Mouse (Mus musculus): Measurements from ENCODE around the gene Zfp94. TPM values are rescaled to one million over a fixed set of nuclear protein-coding genes. Genes with fewer than 3 reads are reported as not detected.
A peak's percentile ranks its signal among the peaks of the same experiment; 100 is the strongest.
"Not testable (repeated sequence)": the region's sequence is repeated elsewhere in the genome, so short reads cannot be mapped to it uniquely, and the experiment has no call there.

The Zfp94 gene
- polyA plus RNA-seq, 1 experiment from 2014 or later, result 13.2 TPM

DNA sequence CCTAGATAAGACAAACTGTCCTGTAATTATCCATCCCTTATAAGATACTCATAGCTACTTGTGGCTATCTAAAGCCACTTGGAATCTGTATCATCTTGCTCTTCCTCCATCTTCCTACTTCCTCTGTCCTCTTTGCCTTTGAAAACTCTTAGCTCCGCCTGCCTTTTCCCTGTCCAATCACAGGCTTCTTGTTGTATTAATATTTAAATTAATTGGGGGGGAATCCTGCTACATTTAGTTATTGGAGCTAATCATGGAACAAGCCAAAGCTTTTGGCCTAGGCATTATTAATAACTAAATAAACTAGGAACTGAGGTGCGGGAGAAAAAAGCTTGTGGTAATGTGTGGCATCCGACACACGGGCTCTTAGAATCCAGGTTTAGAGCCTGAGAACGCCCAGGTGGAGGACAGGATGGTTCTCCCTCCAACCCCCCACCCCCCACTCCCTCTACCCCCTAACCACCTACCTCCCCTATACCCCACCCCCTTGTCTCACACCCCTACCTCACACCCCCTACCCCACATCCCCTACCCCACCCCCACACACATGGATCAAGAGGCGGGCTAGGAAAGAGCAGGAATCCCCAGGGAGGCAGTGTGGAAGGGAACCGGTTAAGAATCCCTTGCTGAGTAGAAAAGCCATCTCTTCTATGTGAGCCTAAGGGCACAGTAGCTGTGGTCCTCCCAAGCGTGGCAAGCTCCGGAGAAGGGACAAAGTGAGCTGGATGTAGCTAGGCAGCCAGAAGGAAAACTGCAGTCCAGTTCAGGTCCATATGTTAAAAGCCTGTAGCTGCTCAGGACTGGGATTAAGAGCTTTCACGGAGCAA lies 36.2 kb downstream of the Zfp94 start:
- Histone ChIP-seq H3K9ac (ENCODE audit: low read length) (no peak overlapping the region), H3K4me1 (ENCODE audit: control insufficient read depth, insufficient read depth, low read length) (no peaks in the 10 kb centered on the region), H3K27me3 (ENCODE audit: control insufficient read depth, insufficient read depth, low read length) (no peaks in the 10 kb centered on the region), H3K27ac (replicated peaks; ENCODE audit: low read depth, low read length) (no peak overlapping the region), H3K36me3 (ENCODE audit: control insufficient read depth, insufficient read depth, low read length) (no peaks in the 10 kb centered on the region), H3K9me3 (ENCODE audit: control insufficient read depth, low read length) (no peaks in the 10 kb centered on the region; the same call in none of the 2 replicates), H3K4me2 (ENCODE audit: low read depth, severe bottlenecking) (no peak overlapping the region), H3K4me3 (ENCODE audit: low read depth, low read length) (no peak overlapping the region)
- DNase-seq (ENCODE audit: low spot score) (no peak), ATAC-seq (ENCODE audit: insufficient number of reproducible peaks, low FRiP score, low TSS enrichment, low read depth) (peak; percentile 51; the same call in 1 of the 2 replicates)
- 54% methylated on average over 10 of the region's 10 CpGs for WGBS

DNA sequence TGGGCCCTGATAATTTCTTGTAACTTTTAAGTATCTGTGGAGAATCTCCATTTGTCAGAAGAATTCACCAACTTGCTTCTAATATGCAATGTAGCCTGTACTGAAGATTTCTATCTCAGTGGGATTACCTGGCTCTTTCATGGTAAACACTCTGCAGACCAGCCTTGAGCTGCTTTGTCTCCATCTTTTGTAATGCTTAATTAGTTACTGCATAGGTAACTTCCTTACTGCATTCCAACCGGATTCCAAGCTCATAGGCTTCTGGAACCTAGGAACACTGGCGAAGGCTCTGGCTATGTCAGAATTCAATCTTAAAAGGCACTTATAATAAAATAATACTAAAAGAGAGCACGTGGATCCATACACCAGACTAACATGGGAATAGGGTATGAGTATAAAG lies 37.7 kb downstream of the Zfp94 start:
- H3K4me3 ChIP-seq (ENCODE audit: low read depth, low read length); DNase-seq (ENCODE audit: low spot score); H3K27me3 ChIP-seq (ENCODE audit: control insufficient read depth, insufficient read depth, low read length); H3K36me3 ChIP-seq (ENCODE audit: control insufficient read depth, insufficient read depth, low read length); H3K4me1 ChIP-seq (ENCODE audit: control insufficient read depth, insufficient read depth, low read length); H3K9me3 ChIP-seq (ENCODE audit: control insufficient read depth, low read length); H3K4me2 ChIP-seq (ENCODE audit: low read depth, severe bottlenecking); H3K27ac ChIP-seq (replicated peaks; ENCODE audit: low read depth, low read length); ATAC-seq (ENCODE audit: insufficient number of reproducible peaks, low FRiP score, low TSS enrichment, low read depth); H3K9ac ChIP-seq (ENCODE audit: low read length): not testable (repeated sequence)
- WGBS, result 88% methylated on average over 3 of the region's 3 CpGs

DNA sequence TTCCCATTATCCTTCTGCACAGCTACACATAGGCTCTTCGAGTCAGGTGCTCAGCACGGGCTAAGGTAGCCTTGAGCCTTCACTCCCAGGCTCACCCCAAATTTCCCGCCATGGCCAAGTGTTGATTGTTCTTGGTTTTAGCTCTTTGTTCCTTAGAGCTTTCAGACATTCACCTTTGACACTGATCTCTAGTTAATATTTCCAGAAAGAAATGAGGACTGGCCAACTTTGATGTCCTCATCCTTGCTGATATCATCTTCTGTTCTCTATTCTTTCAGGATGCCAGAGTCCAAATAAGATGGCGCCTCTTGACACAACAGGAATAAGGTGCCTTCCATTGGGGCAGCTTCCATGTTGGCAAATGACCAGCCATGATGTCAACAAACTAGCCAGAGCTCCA lies 42.0 kb downstream of the Zfp94 start:
- 93% methylated on average over 4 of the region's 4 CpGs for WGBS
- Histone ChIP-seq H3K4me3 (ENCODE audit: low read depth, low read length) (no peak overlapping the region), H3K9me3 (ENCODE audit: control insufficient read depth, low read length) (no peaks in the 10 kb centered on the region; the same call in none of the 2 replicates), H3K27ac (replicated peaks; ENCODE audit: low read depth, low read length) (no peak overlapping the region), H3K9ac (ENCODE audit: low read length) (no peak overlapping the region), H3K4me1 (ENCODE audit: control insufficient read depth, insufficient read depth, low read length) (no peaks in the 10 kb centered on the region), H3K4me2 (ENCODE audit: low read depth, severe bottlenecking) (no peak overlapping the region), H3K27me3 (ENCODE audit: control insufficient read depth, insufficient read depth, low read length) (no peaks in the 10 kb centered on the region), H3K36me3 (ENCODE audit: control insufficient read depth, insufficient read depth, low read length) (peaks cover 8% of the 10 kb centered on the region)
- DNase-seq (ENCODE audit: low spot score) (no peak), ATAC-seq (ENCODE audit: insufficient number of reproducible peaks, low FRiP score, low TSS enrichment, low read depth) (no peak)

DNA sequence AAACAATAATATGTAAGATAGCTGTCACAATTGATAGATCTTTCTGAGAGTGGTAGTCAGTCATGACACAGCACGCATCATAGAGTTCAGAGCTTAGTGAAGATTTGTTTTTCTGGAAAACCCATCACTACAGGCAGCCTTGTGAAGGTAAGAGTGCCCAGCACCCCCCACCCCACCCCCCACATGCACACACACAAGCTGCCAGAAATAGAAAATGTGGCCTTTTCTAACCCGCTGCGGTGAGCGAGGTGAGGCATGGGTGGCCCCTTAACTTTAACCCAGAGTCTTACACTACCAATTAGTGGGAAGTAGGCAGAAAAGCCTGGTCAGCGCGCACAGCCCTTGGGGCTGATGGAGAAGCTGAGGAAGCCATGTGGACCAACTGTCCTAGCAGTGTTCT lies 45.3 kb downstream of the Zfp94 start:
- Histone ChIP-seq H3K9me3 (ENCODE audit: control insufficient read depth, low read length) (no peaks in the 10 kb centered on the region; the same call in none of the 2 replicates), H3K36me3 (ENCODE audit: control insufficient read depth, insufficient read depth, low read length) (peaks cover 8% of the 10 kb centered on the region), H3K9ac (ENCODE audit: low read length) (no peak overlapping the region), H3K27ac (replicated peaks; ENCODE audit: low read depth, low read length) (no peak overlapping the region), H3K27me3 (ENCODE audit: control insufficient read depth, insufficient read depth, low read length) (no peaks in the 10 kb centered on the region), H3K4me2 (ENCODE audit: low read depth, severe bottlenecking) (no peak overlapping the region), H3K4me3 (ENCODE audit: low read depth, low read length) (no peak overlapping the region), H3K4me1 (ENCODE audit: control insufficient read depth, insufficient read depth, low read length) (no peaks in the 10 kb centered on the region)
- ATAC-seq (ENCODE audit: insufficient number of reproducible peaks, low FRiP score, low TSS enrichment, low read depth), result no peak
- WGBS, result 97% methylated on average over 6 of the region's 6 CpGs
- no peak for DNase-seq (ENCODE audit: low spot score)

DNA sequence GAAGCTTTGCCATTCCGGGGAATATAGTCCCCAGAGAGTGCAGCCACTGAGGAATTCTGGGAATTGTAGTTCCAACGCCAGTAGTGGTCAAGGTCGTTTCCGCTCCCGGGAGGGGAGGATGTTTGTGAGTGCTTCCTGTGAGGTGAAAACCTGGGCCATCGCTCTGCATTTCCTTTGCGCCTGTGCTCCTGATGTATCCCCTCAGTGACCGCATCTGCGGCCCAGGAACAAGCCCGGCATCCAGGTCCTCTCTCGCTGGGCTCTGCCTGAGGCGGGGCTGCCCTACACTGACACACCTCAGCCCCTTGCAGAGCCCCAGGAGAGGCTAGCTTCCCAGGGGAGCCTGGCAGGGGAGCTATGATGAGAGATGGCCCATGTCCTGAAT lies 46.2 kb downstream of the Zfp94 start, which contains the start of gene Zfp93:
Zfp93 (plus strand) TSS at position 133 of the 385 bp plus-strand sequence.
- ATAC-seq (ENCODE audit: insufficient number of reproducible peaks, low FRiP score, low TSS enrichment, low read depth) (peak; percentile 90), DNase-seq (ENCODE audit: low spot score) (peak; percentile 89)
- Histone ChIP-seq H3K36me3 (ENCODE audit: control insufficient read depth, insufficient read depth, low read length) (peaks cover 8% of the 10 kb centered on the region), H3K9ac (ENCODE audit: low read length) (peak within 1 kb of the TSS; percentile 81), H3K27me3 (ENCODE audit: control insufficient read depth, insufficient read depth, low read length) (no peaks in the 10 kb centered on the region), H3K4me1 (ENCODE audit: control insufficient read depth, insufficient read depth, low read length) (no peaks in the 10 kb centered on the region), H3K4me3 (ENCODE audit: low read depth, low read length) (peak within 1 kb of the TSS; percentile 59), H3K27ac (replicated peaks; ENCODE audit: low read depth, low read length) (peak within 1 kb of the TSS; percentile 59; the same call in 1 of the 2 replicates), H3K4me2 (ENCODE audit: low read depth, severe bottlenecking) (peak within 1 kb of the TSS; percentile 71), H3K9me3 (ENCODE audit: control insufficient read depth, low read length) (no peaks in the 10 kb centered on the region; the same call in 1 of the 2 replicates)
- under 1% methylated on average over 12 of the region's 12 CpGs for WGBS

DNA sequence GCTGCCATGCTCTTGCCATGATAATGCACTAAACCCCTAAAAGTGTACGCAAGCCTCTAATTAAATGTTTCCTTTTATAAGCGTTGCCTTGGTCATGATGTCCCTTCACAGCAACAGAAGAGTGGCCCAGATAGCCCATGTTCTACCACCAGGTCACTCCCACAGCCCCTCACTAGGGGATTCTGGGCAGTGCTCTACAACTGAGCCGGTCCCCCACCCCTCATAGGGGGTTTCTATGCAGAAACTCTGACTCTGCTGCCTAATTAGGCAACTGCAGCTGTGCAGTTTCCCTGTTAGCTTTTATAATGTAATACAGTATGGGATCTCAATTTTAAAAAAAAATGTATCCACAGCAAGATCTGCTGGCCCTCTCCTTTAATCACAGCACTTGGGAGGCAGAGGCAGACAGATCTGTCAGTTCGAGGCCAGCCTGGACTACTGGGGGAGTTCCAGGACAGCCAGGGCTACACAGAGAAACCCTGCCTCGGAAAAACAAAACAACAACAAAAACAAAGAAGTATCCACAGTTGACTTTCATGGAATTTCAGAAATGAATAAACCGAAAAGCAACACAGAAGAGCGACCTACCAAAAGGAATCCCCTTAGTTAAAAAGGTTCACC lies 46.7 kb downstream of the Zfp94 start:
- 39% methylated on average over 7 of the region's 7 CpGs for WGBS
- Histone ChIP-seq H3K9ac (ENCODE audit: low read length) (peak overlapping the region; percentile 81), H3K4me2 (ENCODE audit: low read depth, severe bottlenecking) (peak overlapping the region; percentile 71), H3K4me1 (ENCODE audit: control insufficient read depth, insufficient read depth, low read length) (no peaks in the 10 kb centered on the region), H3K27ac (replicated peaks; ENCODE audit: low read depth, low read length) (no peak overlapping the region), H3K4me3 (ENCODE audit: low read depth, low read length) (peak overlapping the region; percentile 59), H3K9me3 (ENCODE audit: control insufficient read depth, low read length) (no peaks in the 10 kb centered on the region; the same call in 1 of the 2 replicates), H3K36me3 (ENCODE audit: control insufficient read depth, insufficient read depth, low read length) (peaks cover 4% of the 10 kb centered on the region), H3K27me3 (ENCODE audit: control insufficient read depth, insufficient read depth, low read length) (no peaks in the 10 kb centered on the region)
- ATAC-seq (ENCODE audit: insufficient number of reproducible peaks, low FRiP score, low TSS enrichment, low read depth) (peak; percentile 40; the same call in 1 of the 2 replicates), DNase-seq (ENCODE audit: low spot score) (no peak)

DNA sequence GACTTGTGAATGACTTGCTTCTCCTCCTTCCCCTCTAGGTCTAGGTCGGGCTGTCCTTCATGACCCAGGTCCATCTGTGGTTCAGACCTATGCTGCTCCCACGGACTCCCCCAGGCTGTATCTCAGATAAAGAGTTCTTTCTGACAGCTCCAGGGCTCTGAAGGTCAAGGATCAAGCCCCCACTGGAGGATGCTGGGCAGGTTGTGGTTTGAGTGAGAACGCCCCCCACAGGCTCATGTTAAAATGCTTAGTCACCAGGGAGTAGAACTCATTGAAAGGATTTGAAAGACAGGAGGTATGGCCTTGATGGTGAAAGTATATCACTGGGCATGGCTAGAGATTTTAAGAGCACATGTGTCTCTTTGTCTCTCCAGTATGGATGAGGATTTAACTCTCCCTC lies 47.2 kb downstream of the Zfp94 start:
- Histone ChIP-seq H3K4me2 (ENCODE audit: low read depth, severe bottlenecking) (no peak overlapping the region), H3K9me3 (ENCODE audit: control insufficient read depth, low read length) (no peaks in the 10 kb centered on the region; the same call in 1 of the 2 replicates)

DNA sequence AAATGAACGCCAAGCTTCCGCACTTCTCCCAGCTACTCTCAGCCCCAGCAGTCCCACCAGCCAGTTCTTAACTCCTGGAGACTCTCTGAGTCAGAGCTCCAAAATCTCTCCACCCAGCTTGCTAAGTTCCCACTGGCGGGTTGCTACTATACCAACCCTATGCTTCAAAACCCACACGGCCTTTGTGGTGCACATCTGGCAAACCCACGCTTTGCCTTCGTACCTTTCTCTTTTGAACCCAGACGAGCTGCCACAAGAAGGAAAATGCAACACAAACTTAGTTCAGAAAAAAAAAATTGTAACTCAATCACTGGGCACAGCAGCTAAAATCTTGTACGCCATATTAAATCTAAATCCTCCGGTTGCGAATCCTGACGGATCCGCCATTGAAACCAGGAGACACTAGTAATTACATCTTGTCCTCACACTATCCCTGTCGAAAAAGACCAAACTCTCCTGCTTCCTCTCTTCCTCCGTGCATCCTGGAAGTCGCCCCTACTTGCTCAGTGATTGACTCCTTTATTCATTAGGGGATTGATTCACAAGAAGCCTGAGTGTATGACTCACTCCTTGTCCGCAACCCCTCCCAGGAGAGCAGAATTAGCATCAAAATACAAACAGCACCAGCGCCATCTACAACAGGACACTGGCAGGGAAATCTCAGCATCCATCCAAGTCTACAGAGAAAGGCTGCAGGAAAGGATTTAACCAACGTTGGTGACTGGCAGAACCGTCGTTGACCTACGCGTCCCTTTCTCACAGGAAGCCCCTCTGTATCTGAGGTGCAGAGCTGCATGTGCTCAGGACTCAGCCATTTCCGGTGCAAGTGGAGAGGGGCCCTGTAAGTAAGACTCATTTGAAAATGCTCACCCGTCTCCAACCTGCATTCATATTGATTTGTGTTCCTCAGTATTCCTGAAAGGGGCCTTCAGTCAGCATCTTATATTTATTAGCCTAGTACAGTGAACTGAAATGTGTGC lies 48.0 kb downstream of the Zfp94 start:
- Histone ChIP-seq H3K9me3 (ENCODE audit: control insufficient read depth, low read length) (no peaks in the 10 kb centered on the region; the same call in 1 of the 2 replicates), H3K9ac (ENCODE audit: low read length) (no peak overlapping the region), H3K27me3 (ENCODE audit: control insufficient read depth, insufficient read depth, low read length) (no peaks in the 10 kb centered on the region), H3K27ac (replicated peaks; ENCODE audit: low read depth, low read length) (no peak overlapping the region), H3K4me3 (ENCODE audit: low read depth, low read length) (no peak overlapping the region), H3K4me2 (ENCODE audit: low read depth, severe bottlenecking) (no peak overlapping the region), H3K4me1 (ENCODE audit: control insufficient read depth, insufficient read depth, low read length) (no peaks in the 10 kb centered on the region), H3K36me3 (ENCODE audit: control insufficient read depth, insufficient read depth, low read length) (no peaks in the 10 kb centered on the region)
- no peak for ATAC-seq (ENCODE audit: insufficient number of reproducible peaks, low FRiP score, low TSS enrichment, low read depth)
- no peak for DNase-seq (ENCODE audit: low spot score)
- 75% methylated on average over 24 of the region's 24 CpGs for WGBS

More for the DNA sequence above, 47.2 kb downstream of the Zfp94 start:
- no peak for DNase-seq (ENCODE audit: low spot score)
- no peak overlapping the region for H3K9ac ChIP-seq (ENCODE audit: low read length)
- H3K4me1 ChIP-seq (ENCODE audit: control insufficient read depth, insufficient read depth, low read length), result no peaks in the 10 kb centered on the region
- H3K4me3 ChIP-seq (ENCODE audit: low read depth, low read length), result no peak overlapping the region
- no peak for ATAC-seq (ENCODE audit: insufficient number of reproducible peaks, low FRiP score, low TSS enrichment, low read depth)
- WGBS, result 89% methylated on average over 3 of the region's 3 CpGs
- peaks cover under 1% of the 10 kb centered on the region; the same call in 1 of the 2 replicates for H3K36me3 ChIP-seq (ENCODE audit: control insufficient read depth, insufficient read depth, low read length)
- H3K27ac ChIP-seq (replicated peaks; ENCODE audit: low read depth, low read length), result no peak overlapping the region
- H3K27me3 ChIP-seq (ENCODE audit: control insufficient read depth, insufficient read depth, low read length), result no peaks in the 10 kb centered on the region
